Mouse (Mus musculus) spleen, adult 12 weeks (tissue): ENCODE data around the gene Frmd6.
A peak's percentile ranks its signal among the peaks of the same experiment; 100 is the strongest.

Source experiments
- DNase-seq: peaks from one replicate; pipeline ENCODE4 v3.0.0; 2022; ENCODE audit warnings: low spot score

Gene Frmd6

GRCm38 (mm10) chr12:70898450-70898849 lies 73.1 kb downstream of the Frmd6 start:
- DNase-seq = no peak

DNA sequence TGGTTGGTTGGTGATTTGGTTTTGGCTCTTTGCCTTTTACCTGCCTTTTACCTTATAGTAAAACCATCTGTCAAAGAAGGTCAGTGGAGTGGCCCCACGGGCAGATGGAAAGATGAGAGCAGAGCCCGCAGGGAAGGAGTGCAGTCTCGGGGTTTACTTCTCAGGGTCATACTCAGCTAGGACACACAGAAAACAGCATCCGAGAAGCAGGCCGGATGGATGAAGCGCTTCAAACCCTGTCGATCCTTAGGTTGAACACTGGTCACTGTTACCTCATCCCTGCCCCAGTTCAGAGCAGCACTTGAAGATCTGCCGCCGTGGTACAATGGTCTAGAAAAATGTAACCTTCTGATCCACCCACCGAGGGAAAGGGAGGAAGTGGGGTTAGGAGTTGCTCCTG lies 79.2 kb downstream of the Frmd6 start:
- DNase-seq = no peak

DNA sequence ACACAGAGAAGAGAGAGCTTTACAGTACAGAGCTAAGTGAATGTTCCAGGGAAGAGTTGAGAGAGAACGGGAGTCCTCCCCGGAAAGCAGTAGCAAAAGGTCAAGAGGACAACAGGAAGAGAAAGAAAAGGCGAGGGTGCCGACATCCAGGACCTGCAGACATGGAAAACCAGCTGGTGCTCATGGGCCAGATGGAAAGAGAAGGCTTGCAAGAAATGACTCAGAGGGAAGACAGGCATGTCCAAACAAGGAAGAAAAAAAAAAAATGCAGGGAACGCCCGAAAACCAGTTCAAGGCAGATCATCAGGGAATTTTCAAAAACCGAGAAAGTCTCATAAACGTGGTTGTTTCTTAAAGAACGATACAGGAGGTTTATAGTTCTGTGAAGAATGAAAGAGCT lies 81.6 kb downstream of the Frmd6 start:
- no peak for DNase-seq

- no peak for DNase-seq
Measured at GRCm38 (mm10) chr12:70907651-70908050, 82.3 kb downstream of the Frmd6 start.

- no peak for DNase-seq
Measured at GRCm38 (mm10) chr12:70908076-70908475, 82.8 kb downstream of the Frmd6 start.

DNA sequence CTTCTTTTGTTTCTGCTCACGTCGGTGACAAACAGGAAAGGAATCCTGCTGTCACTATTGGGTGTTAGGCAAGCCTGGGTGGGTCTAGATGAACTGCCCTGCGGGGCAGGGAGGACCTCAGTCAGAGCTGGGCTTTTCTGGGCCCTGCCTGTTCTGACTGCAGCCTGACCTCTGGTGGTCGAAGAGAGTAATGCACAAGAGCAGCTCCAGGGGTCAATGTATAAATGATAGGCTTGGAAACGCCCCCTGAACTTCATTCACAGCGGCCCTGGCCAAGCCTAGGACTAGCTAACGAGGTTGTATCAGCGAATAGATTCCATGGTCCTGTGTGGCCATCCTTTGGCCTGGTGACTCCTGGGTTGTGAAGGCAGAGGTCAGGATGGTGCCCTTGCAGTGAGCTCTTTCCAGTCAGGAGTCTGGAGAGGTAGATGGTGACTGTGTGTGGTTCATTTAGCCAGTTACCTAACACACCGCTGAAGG lies 85.0 kb downstream of the Frmd6 start:
- DNase-seq = peak; percentile 50

DNA sequence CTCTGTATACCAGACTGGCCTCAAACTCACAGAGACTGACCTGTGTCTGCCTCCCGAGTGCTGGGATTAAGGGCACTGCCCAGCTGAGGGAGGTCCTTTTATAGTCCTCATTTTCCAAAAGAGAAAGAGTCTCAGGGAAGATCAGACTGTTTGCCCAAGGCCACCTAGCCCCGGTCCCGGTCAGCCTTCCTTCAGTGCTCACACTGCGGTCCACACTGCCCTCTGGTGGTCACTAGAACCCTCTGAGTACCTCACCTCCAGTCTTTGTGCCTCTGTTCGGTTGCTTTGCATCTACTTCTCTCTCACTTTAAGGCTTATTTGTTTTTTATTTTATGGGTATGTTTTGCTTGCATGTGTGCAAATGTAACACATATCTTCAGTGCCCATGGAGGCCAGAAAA lies 85.7 kb downstream of the Frmd6 start:
- DNase-seq = peak; percentile 47

DNA sequence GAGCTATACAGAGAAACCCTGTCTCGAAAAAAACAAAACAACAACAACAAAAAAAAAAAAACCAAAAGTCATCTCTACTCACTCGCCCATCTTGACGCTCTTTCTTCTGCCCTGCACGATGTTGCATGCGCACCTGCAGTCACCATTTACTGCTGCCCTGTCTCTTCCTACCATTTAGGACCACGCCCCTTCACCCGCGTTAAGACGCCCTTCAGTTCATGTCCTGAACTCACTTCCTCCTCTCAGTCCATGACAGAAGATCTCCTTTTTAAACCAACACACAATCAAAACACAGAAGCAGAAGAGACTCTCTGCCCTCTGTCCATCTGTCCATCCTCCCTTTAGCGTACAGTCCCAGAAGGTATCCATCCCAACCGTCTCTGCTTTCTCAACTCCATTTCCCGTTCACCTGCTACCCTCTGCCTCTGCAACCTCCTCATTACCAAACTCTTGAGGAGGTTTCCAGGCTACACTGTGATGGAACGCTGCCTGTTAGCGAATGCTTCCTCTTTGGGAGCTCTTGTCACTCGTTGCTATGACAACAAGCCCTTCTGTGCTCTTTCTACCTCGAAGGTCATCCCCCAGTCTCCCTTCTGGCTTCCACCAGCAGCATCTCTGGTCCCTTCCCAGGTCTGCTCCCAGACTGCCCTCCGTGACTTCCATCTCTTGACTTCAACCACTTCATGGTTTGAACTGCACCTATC lies 86.5 kb downstream of the Frmd6 start:
- DNase-seq = no peak

- DNase-seq = peak; percentile 75
Measured at GRCm38 (mm10) chr12:70913429-70913828, 88.1 kb downstream of the Frmd6 start.

DNA sequence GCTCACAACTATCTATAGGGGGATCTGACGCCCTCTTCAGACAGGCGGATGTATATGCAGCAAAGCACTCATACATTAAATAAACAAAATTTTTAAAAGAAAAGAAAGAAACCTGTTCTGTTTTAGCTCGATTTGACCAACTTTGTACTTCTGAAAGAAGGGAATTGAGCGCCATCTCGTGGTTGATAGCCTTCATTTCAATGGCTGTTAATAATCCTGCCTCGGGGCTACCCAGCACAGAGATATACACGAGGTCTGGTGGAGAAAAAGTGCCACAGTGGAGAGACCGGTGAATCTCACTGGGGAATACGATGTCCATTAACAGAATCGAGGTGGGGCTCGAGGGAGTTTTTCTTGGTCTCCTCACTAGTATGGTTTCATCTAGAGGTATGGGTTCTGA lies 89.1 kb downstream of the Frmd6 start:
- no peak for DNase-seq

DNA sequence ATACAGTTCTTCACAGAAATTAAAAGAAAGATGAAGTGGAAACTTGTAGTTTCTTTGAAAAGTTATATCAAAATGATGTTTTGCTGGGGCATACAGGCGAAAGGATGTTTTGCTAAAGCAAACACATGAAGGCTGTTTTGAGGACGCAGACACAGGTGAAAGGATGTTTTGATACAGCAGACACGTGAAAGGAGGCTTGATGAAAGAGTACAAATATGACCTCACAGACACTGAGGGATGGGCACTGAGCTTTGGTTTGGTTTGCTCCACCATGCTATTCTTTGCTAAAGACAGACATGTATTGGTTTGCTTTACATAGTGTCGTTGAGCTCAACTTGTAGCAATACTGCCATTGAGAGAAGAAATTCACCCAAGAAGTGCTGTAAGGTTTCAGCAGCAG lies 104.5 kb downstream of the Frmd6 start:
- no peak for DNase-seq

DNA sequence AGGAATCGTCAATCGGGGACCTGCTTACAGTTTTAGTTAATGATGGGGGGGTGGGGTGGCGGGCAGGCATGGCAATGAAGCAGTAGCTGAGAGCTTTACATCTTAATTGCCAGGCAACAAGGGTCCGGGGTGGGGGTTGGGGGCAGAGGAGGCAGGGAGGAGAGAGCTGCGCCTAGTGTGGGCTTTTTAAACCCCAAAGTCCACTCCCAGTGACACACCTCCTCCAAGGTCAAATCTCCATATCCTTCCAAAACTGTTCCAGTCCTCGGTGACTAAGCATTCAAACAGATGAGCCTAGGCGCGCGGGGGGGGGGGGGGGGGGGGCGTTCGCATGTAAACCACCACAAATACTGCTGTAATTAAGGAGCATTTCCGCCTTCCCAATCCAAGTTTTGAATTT lies 111.8 kb downstream of the Frmd6 start:
- no peak for DNase-seq

DNA sequence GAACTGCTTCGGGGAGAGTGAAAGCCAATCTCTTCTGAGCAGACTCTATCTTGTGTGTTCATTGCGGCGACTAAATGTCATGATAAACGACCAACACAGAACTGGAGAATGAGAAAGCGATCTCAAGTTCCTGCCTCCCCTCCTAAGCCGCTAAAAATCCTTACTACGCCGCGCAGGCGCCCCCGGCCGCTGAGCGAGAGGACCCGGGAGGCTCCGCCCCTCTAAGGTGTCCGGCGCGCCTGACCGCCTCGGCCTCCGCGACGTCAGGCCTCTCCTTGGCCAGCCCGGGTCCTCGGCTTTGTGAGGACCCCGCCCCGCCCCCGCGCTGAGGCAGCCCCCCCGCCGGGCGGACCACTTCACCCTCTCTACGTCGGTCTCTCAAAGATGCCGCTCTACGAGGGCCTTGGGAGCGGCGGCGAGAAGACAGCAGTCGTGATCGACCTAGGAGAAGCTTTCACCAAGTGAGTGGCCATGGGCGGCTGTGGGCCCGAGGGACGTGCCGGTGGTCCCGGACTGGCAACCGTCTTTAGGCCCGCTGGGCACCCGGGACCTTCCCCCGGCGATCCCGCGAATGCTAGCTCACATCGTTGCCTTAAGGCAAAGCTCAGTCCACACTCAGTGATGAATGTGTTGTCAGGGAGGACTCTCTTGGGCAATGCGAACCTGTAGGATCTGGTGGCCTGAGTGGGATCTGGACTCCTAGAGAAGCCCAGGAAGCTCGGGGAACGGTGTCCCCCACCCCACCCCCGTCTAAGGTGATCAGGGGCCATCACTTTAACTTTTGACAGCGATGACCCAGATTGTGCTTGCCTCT lies 112.5 kb downstream of the Frmd6 start, which contains the start of gene Actr10:
Gene Actr10, plus strand, starts transcription at position 287 of the 814 bp plus-strand sequence.
- DNase-seq = peak; percentile 94

DNA sequence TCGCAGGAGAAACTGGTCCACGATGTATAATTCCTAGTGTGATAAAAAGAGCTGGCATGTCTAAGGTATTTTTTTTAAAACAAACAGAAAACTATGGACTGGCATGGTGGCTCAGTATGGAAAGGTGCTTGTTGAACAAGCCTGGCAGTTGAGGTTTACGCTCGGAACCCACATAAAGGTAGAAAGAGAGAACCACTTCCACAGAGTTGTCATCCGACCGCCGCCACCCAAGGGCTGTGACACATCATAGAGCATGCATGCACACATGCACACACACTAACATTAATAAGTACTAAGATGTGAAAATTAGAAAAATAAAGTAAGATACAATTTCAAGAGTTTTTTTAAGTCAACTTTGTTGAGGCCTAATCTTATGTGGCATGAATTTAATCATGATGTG lies 115.5 kb downstream of the Frmd6 start:
- DNase-seq = no peak

DNA sequence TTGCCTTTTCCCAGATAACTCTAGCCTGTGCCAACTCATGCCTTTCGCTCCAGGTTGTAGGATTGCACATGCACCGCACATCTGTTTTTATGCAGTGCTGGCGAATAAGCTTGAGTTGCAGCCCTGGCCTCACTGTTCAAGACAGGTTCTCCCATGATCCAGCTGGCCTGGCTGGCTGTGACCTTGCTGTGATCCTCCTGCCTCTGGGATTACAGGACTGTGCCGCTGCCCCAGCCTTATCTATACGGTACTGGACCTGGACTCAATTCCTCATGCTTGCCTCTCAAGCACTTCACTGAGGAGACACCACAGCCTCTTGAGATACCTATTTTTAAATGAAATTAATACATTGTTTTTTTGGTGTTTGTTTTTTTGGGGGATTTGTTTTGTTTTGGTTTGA lies 118.9 kb downstream of the Frmd6 start:
- no peak for DNase-seq

DNA sequence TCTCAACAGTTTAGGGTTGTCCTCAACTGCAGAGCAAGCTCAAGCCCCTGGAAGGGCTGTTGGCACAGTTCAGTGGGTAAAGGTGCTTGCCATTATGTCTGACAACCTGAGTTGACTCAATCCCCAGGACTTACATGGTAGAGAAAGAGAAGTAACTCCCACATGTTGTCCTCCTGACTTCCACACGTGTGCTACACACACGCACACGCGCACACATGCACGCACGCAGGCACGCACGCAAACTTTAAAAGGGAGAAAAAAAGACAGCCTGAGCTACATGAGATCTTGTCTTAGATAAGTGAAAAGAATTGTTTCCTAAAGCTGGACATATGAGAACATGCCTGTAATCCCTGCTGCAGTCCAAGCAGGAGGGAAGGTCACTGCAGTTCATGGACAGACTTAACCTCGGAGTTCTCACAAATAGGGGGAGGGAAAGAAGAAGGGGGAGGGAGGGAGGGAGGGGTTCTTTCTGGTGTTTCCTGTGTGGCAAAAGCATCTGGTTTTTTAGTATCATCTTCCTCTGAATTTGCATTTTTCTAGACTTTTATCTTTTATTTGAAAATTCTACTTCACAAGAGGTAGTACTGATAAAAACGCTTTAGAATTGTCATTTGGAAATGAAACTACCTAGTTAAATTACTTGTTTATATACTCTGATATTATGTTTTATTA lies 121.4 kb downstream of the Frmd6 start:
- DNase-seq = no peak
